Mouse (Mus musculus) liver, postnatal 0 days (tissue): Measurements from ENCODE around the gene Sorbs1. TPM values are rescaled to one million over a fixed set of nuclear protein-coding genes. Genes with fewer than 3 reads are reported as not detected.

ENCODE experiments used
- ATAC-seq: fragments of 200-750 bp; cut with Nextera tagmentation; 2 replicates; pipeline ENCODE4 v1.8.0; 2017; ENCODE audit warnings: mild to moderate bottlenecking, moderate library complexity
- DNase-seq: peaks from one replicate; pipeline ENCODE4 v3.0.0-alpha.2; 2016
- H3K27ac ChIP-seq: fragments of 300-500 bp; sonication (generic); 2 replicates; pipeline ENCODE4 v1.5.1; 2014; ENCODE audit warnings: antibody characterized with exemption, moderate library complexity, mild to moderate bottlenecking, low read depth
- H3K27me3 ChIP-seq: fragments of 300-500 bp; sonication (generic); 2 replicates; pipeline ENCODE4 v1.6.1; 2014; ENCODE audit warnings: low read length, control low read depth, mixed read lengths; ENCODE audit not compliant: insufficient read depth
- H3K36me3 ChIP-seq: fragments of 300-500 bp; sonication (generic); replicated peaks from 2 replicates; pipeline ENCODE4 v1.6.1; 2014; ENCODE audit warnings: mild to moderate bottlenecking, control low read depth, low read length, moderate library complexity, mixed read lengths; ENCODE audit not compliant: insufficient read depth
- H3K4me1 ChIP-seq: fragments of 300-500 bp; sonication (generic); 2 replicates; pipeline ENCODE4 v1.6.1; 2014; ENCODE audit warnings: antibody characterized with exemption, mild to moderate bottlenecking, control low read depth; ENCODE audit not compliant: insufficient read depth
- H3K4me2 ChIP-seq: fragments of 300-500 bp; sonication (generic); 2 replicates; pipeline ENCODE4 v1.6.1; 2014; ENCODE audit warnings: low read depth, mild to moderate bottlenecking, low read length, moderate library complexity, mixed read lengths
- H3K4me3 ChIP-seq: fragments of 300-500 bp; sonication (generic); 2 replicates; pipeline ENCODE4 v1.5.1; 2014; ENCODE audit warnings: low read depth, low read length
- H3K9ac ChIP-seq: fragments of 300-500 bp; sonication (generic); replicated peaks from 2 replicates; pipeline ENCODE4 v1.6.1; 2014; ENCODE audit warnings: mild to moderate bottlenecking, moderate library complexity
- H3K9me3 ChIP-seq: fragments of 300-500 bp; sonication (generic); 2 replicates; pipeline ENCODE4 v1.6.1; 2016; ENCODE audit warnings: mild to moderate bottlenecking, control low read depth, low read length, mixed read lengths
- CTCF ChIP-seq: sonication (generic); IDR thresholded peaks from 2 replicates; pipeline ENCODE4 v1.5.1; 2016; ENCODE audit warnings: antibody characterized with exemption, low read depth
- EP300 ChIP-seq: IDR thresholded peaks from 2 replicates; pipeline ENCODE4 v1.6.1; 2016; ENCODE audit warnings: antibody characterized with exemption, low read depth, mild to moderate bottlenecking
- WGBS: fragments of 180-500 bp; shearing (Covaris S2); extraction: QIAGEN DNeasy Blood & Tissue Kit; methylation state at CpG from one replicate; pipeline ENCODE4 v1.1.7; 2014; ENCODE audit not compliant: insufficient replicate concordance; 5-methylcytosine and 5-hydroxymethylcytosine counted together
- polyA plus RNA-seq: library from polyadenylated mRNA; unstranded; fragments of >200 nt; fragmentation: Nextera tagmentation; extraction: Ambion mirVana; gene quantifications from 2 replicates; pipeline ENCODE4 v1.2.1, GENCODE M21; 2015

Gene Sorbs1
- polyA plus RNA-seq, 1 experiment from 2014 or later: 30.4 TPM

- Histone ChIP-seq H3K27ac (peak overlapping the region; percentile 86), H3K9ac (no peak overlapping the region), H3K4me2 (no peak overlapping the region; the same call in 1 of the 2 replicates), H3K9me3 (no peaks in the 10 kb centered on the region), H3K27me3 (no peaks in the 10 kb centered on the region), H3K36me3 (peaks cover 12% of the 10 kb centered on the region), H3K4me1 (peaks cover 38% of the 10 kb centered on the region), H3K4me3 (no peak overlapping the region)
- ATAC-seq: peak; percentile 90
- TF ChIP-seq EP300 (peak; percentile 77), CTCF (peak; percentile 47)
- 38% methylated on average over 18 of the region's 18 CpGs for WGBS
- DNase-seq: peak; percentile 51
These were observed 143.4 kb downstream of the Sorbs1 start for GRCm38 (mm10) chr19:40369852-40370811.

GRCm38 (mm10) chr19:40368517-40368916, 145.1 kb downstream of the Sorbs1 start:
- Histone ChIP-seq H3K4me1 (peaks cover 41% of the 10 kb centered on the region), H3K9ac (no peak overlapping the region), H3K9me3 (no peaks in the 10 kb centered on the region), H3K4me3 (no peak overlapping the region), H3K27me3 (no peaks in the 10 kb centered on the region), H3K4me2 (no peak overlapping the region), H3K27ac (peak overlapping the region; percentile 86), H3K36me3 (peaks cover 21% of the 10 kb centered on the region)
- TF ChIP-seq EP300 (no peak), CTCF (no peak)
- no peak for DNase-seq
- 80% methylated on average over 2 of the region's 2 CpGs for WGBS
- ATAC-seq: no peak

- Histone ChIP-seq H3K9ac (no peak overlapping the region), H3K4me2 (no peak overlapping the region; the same call in 1 of the 2 replicates), H3K4me3 (no peak overlapping the region), H3K27ac (peak overlapping the region; percentile 34), H3K27me3 (no peaks in the 10 kb centered on the region), H3K9me3 (no peaks in the 10 kb centered on the region), H3K36me3 (peaks cover 17% of the 10 kb centered on the region), H3K4me1 (peaks cover 41% of the 10 kb centered on the region)
- no peak for ATAC-seq
- WGBS: 32% methylated on average over 11 of the region's 11 CpGs
- DNase-seq: peak; percentile 63
- TF ChIP-seq CTCF (no peak), EP300 (no peak)
These were observed 147.2 kb downstream of the Sorbs1 start for GRCm38 (mm10) chr19:40366163-40366941.

GRCm38 (mm10) chr19:40365137-40365536, 148.4 kb downstream of the Sorbs1 start:
- Histone ChIP-seq H3K4me2 (0 out of 2 replicates have a peak overlapping the region, but pooled peaks have one; percentile 30), H3K9me3 (no peaks in the 10 kb centered on the region), H3K27me3 (no peaks in the 10 kb centered on the region), H3K27ac (peak overlapping the region; percentile 76), H3K4me3 (no peak overlapping the region), H3K4me1 (peaks cover 32% of the 10 kb centered on the region), H3K9ac (no peak overlapping the region), H3K36me3 (peaks cover 13% of the 10 kb centered on the region)
- no peak for TF ChIP-seq CTCF
- no peak for TF ChIP-seq EP300
- ATAC-seq: peak; percentile 85
- peak; percentile 74 for DNase-seq
- 77% methylated on average over 5 of the region's 5 CpGs for WGBS

- H3K4me2 ChIP-seq: no peak overlapping the region
- peak; percentile 61 for TF ChIP-seq CTCF
- TF ChIP-seq EP300: no peak
These were observed 150.1 kb downstream of the Sorbs1 start for GRCm38 (mm10) chr19:40363447-40363846.

More at GRCm38 (mm10) chr19:40363447-40363846, 150.1 kb downstream of the Sorbs1 start:
- Histone ChIP-seq H3K27ac (no peak overlapping the region), H3K9me3 (no peaks in the 10 kb centered on the region), H3K27me3 (no peaks in the 10 kb centered on the region), H3K36me3 (peaks cover 13% of the 10 kb centered on the region), H3K9ac (no peak overlapping the region), H3K4me1 (peaks cover 19% of the 10 kb centered on the region), H3K4me3 (no peak overlapping the region)
- WGBS: 90% methylated on average over 5 of the region's 5 CpGs
- DNase-seq (no peak), ATAC-seq (no peak)
